Mouse (Mus musculus): Measurements from ENCODE around the gene Treml2. TPM values are rescaled to one million over a fixed set of nuclear protein-coding genes. Genes with fewer than 3 reads are reported as not detected.

Gene Treml2
- polyA plus RNA-seq, 1 experiment from 2014 or later: 0.23 TPM

GRCm38 (mm10) chr17:48355822-48356221, 56.5 kb downstream of the Treml2 start:
- no peaks in the 10 kb centered on the region for H3K27me3 ChIP-seq
- 92% methylated on average over 3 of the region's 3 CpGs for WGBS
- H3K9ac ChIP-seq: no peak overlapping the region
- no peak overlapping the region for H3K4me2 ChIP-seq (replicated peaks)
- ATAC-seq (ENCODE audit: insufficient number of reproducible peaks, insufficient read depth, low FRiP score, low TSS enrichment): no peak
- H3K4me3 ChIP-seq: no peak overlapping the region
- H3K36me3 ChIP-seq: no peaks in the 10 kb centered on the region
- no peaks in the 10 kb centered on the region for H3K4me1 ChIP-seq
- no peak overlapping the region for H3K27ac ChIP-seq
- no peaks in the 10 kb centered on the region for H3K9me3 ChIP-seq

- Histone ChIP-seq H3K27ac (no peak overlapping the region), H3K4me1 (no peaks in the 10 kb centered on the region), H3K9me3 (no peaks in the 10 kb centered on the region), H3K4me3 (no peak overlapping the region), H3K27me3 (no peaks in the 10 kb centered on the region), H3K36me3 (no peaks in the 10 kb centered on the region), H3K4me2 (replicated peaks) (no peak overlapping the region), H3K9ac (no peak overlapping the region)
- WGBS: 49% methylated on average over 2 of the region's 2 CpGs
- no peak for ATAC-seq (ENCODE audit: insufficient number of reproducible peaks, insufficient read depth, low FRiP score, low TSS enrichment)
Measured at GRCm38 (mm10) chr17:48357892-48358291, 58.6 kb downstream of the Treml2 start.

- ATAC-seq (ENCODE audit: insufficient number of reproducible peaks, insufficient read depth, low FRiP score, low TSS enrichment): no peak
- no peaks in the 10 kb centered on the region for H3K9me3 ChIP-seq
Measured at GRCm38 (mm10) chr17:48359616-48360015, 60.3 kb downstream of the Treml2 start, which contains the start of gene Treml1. Gene Treml1, plus strand, starts transcription at chr17:48359916.

GRCm38 (mm10) chr17:48360462-48360861, 61.2 kb downstream of the Treml2 start:
- Histone ChIP-seq H3K27ac (no peak overlapping the region), H3K4me1 (no peaks in the 10 kb centered on the region), H3K4me2 (replicated peaks) (no peak overlapping the region), H3K9me3 (no peaks in the 10 kb centered on the region), H3K4me3 (no peak overlapping the region), H3K9ac (no peak overlapping the region), H3K27me3 (no peaks in the 10 kb centered on the region), H3K36me3 (no peaks in the 10 kb centered on the region)
- WGBS: 94% methylated on average over 4 of the region's 4 CpGs
- no peak for ATAC-seq (ENCODE audit: insufficient number of reproducible peaks, insufficient read depth, low FRiP score, low TSS enrichment)

More at GRCm38 (mm10) chr17:48359616-48360015, 60.3 kb downstream of the Treml2 start, which contains the start of gene Treml1:
- no peaks in the 10 kb centered on the region for H3K4me1 ChIP-seq
- no peaks in the 10 kb centered on the region for H3K36me3 ChIP-seq
- H3K27ac ChIP-seq: no peak within 1 kb of the TSS
- no peaks in the 10 kb centered on the region for H3K27me3 ChIP-seq
- WGBS: 78% methylated on average over 7 of the region's 7 CpGs
- H3K4me2 ChIP-seq (replicated peaks): no peak within 1 kb of the TSS
- no peak within 1 kb of the TSS for H3K4me3 ChIP-seq
- no peak within 1 kb of the TSS for H3K9ac ChIP-seq

Other genes starting within 250 kb of the Treml2 start
- gene 1700067P10Rik, start 210.2 kb upstream of the Treml2 start, polyA plus RNA-seq (2016; fragmentation: Nextera tagmentation; extraction: Ambion mirVana): not detected in 2 replicates
- not detected in 2 replicates for gene 9830107B12Rik, start 153.2 kb upstream of the Treml2 start, polyA plus RNA-seq (2016; fragmentation: Nextera tagmentation; extraction: Ambion mirVana)
- 0.14 TPM in 1 of 2 replicates, not detected in the other for gene A530064D06Rik, start 132.2 kb upstream of the Treml2 start, polyA plus RNA-seq (2016; fragmentation: Nextera tagmentation; extraction: Ambion mirVana)
- gene Trem1, start 66.7 kb upstream of the Treml2 start, polyA plus RNA-seq (2016; fragmentation: Nextera tagmentation; extraction: Ambion mirVana): 0.06 and 0.08 TPM in 2 replicates
- gene Trem3, start 51.7 kb upstream of the Treml2 start, polyA plus RNA-seq (2016; fragmentation: Nextera tagmentation; extraction: Ambion mirVana): not detected in 2 replicates
- gene Treml4, start 35.2 kb upstream of the Treml2 start, polyA plus RNA-seq (2016; fragmentation: Nextera tagmentation; extraction: Ambion mirVana): 0.12 and 0.29 TPM in 2 replicates
- 0.50 TPM in 1 of 2 replicates, not detected in the other for gene B430306N03Rik, start 16.6 kb downstream of the Treml2 start, polyA plus RNA-seq (2016; fragmentation: Nextera tagmentation; extraction: Ambion mirVana)
- gene Trem2, start 46.9 kb downstream of the Treml2 start, polyA plus RNA-seq (2016; fragmentation: Nextera tagmentation; extraction: Ambion mirVana): 2.8 and 3.6 TPM in 2 replicates
- 1.9 and 3.2 TPM in 2 replicates for gene Treml1, start 60.4 kb downstream of the Treml2 start, polyA plus RNA-seq (2016; fragmentation: Nextera tagmentation; extraction: Ambion mirVana)
- 19.6 and 19.9 TPM in 2 replicates for gene Nfya, start 110.4 kb downstream of the Treml2 start, polyA plus RNA-seq (2016; fragmentation: Nextera tagmentation; extraction: Ambion mirVana)
- gene Oard1, start 110.5 kb downstream of the Treml2 start, polyA plus RNA-seq (2016; fragmentation: Nextera tagmentation; extraction: Ambion mirVana): 57.1 and 64.0 TPM in 2 replicates
- 3.4 and 5.7 TPM in 2 replicates for gene Apobec2, start 133.4 kb downstream of the Treml2 start, polyA plus RNA-seq (2016; fragmentation: Nextera tagmentation; extraction: Ambion mirVana)
- gene Tspo2, start 152.0 kb downstream of the Treml2 start, polyA plus RNA-seq (2016; fragmentation: Nextera tagmentation; extraction: Ambion mirVana): 0.89 and 1.5 TPM in 2 replicates
- gene Unc5cl, start 155.4 kb downstream of the Treml2 start, polyA plus RNA-seq (2016; fragmentation: Nextera tagmentation; extraction: Ambion mirVana): 0.47 and 0.53 TPM in 2 replicates

Measured in embryonic facial prominence, embryonic 12.5 days (tissue).